Mouse (Mus musculus) spleen, postnatal 14 days (tissue): ENCODE measurements around the gene Tpd52l1.
A peak's percentile ranks its signal among the peaks of the same experiment; 100 is the strongest.

ENCODE experiments used
- DNase-seq, 2 experiments: peaks; one replicate each; pipeline ENCODE4 v3.0.0; 2021 to 2022; ENCODE audit warnings: low spot score in 2 of 2

Gene Tpd52l1

DNA sequence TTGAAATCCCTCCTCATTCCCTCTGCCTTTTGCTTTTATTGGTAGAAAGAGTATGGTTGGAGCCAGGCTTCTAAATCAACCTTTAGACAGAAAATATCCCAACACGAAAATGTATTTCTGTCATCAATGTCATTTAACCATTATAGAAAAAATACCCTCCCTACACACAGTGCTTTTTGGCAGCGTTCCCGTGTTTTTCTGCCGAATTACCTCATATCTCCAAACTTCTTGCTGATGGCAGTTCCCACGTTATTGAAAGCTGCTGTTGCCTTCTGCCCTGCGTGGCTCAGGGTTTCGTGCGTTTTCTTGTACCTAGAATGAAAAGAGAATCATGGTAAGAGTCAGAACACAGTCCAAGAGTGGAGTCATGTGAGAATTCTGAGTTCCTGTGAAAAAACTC lies 99.4 kb downstream of the Tpd52l1 start:
- DNase-seq: no peak

DNA sequence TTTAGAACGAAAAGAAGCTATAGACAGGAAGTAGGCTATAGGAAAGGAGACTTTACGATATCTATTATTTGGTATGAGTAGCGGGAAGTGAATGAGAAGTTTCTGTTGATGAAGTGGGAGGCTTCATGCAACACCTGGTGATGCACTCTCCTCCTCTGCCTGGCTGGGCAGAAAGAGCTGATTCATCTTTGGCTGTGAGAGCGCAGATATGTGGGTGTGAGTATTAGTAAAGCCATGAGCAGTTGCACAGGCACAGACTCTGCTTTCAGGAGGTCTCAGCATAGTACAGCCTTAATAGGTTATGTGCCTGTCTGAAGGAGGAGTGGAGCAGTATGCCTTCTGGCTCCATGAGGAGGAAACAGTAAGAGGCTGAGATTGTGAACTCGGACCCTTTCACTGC lies 109.3 kb downstream of the Tpd52l1 start:
- no peak for DNase-seq

DNA sequence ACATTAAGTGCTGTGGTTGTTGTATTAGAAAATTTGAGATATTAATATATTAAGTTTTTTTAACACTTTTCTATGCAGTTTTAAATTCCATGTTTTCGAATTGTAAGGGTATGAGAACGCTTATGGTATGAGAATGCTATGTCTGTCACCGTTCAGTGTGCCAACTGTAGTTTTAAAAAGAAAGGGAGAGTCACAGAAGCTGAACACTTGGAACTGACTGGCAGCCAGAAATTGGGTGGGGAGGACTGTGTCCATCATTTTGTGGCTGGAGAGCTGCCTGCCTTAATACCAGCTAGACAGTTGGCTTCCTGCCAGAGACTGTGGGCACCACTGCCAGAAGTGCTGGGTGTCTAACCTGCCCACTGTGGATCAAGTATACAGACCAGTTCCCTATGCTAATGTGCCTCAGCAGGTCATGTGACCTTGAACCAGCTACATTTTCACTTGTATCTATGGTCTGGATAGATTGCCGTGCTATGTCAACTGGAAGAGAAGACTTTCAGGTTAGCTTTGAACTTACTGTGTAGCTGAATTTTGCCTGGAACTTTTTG lies 114.5 kb downstream of the Tpd52l1 start:
- no peak for DNase-seq

DNA sequence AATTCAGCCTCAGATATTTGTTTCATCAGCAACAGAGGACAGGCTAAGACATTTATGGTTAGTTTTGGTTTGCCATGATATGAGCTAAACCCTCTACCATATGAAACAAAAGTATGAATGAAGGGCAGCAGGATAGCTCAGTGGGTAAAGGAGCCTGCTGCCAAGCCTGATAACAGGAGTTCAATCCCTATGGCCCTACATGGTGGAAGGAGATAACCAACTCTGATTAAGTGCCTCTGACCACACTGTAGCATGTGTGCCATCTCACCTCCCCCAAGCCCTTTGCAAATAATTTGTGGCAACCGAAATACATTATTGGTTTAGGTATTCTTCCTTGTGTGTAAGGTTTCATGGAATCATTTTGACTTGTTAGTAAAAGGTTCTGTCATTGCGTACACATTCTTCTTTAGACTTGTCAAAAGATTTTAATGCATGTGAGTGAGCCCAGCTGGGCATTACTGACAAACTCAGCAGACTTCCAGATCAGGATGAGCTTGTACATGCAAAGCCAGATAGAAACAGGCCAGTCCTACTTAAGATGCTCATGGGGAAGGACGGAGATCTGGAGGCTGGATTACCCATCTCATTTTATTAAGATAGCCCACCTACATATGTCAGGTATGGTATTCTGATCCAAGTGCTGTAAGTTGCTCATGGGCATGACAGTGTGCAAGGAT lies 115.3 kb downstream of the Tpd52l1 start:
- no peak for DNase-seq

DNA sequence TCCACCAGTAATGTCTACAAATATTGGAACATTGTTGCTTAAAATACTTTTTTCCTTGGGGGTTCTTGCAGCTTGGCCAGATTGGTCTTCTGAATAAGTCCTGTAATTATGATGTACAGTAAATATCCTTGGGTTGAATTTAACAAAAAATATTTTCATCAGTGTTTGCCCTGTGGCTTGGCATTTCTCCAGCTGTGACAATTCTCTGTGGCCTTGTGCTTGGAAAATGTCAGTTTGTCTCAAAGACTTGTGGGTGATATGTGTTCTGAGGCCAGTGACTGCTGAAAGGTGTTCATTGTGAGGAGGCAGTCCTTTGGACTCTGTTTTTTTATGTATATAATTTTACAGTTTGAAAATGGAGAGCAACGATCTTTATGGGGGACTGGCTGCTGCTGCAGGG lies 116.3 kb downstream of the Tpd52l1 start:
- DNase-seq: no peak

DNA sequence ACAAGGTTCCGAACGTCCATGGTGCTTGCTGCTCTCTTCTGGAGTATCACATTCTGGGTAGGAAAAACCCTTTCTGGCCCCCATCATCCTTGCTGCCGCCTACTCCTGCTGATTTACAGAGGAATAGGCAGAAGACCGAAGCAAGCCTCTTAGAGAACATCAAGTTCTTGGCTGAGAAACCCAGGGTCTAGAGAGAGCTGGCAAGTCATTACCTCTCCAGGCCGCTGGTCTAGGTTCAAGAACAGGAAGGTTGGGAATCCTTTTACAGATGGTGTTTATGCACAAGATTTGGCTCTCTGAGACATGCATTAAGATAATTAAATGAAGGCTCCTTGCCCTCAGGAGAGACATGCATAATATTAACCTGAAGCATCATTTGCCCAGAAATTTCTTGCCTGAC lies 127.3 kb downstream of the Tpd52l1 start:
- no peak for DNase-seq

DNA sequence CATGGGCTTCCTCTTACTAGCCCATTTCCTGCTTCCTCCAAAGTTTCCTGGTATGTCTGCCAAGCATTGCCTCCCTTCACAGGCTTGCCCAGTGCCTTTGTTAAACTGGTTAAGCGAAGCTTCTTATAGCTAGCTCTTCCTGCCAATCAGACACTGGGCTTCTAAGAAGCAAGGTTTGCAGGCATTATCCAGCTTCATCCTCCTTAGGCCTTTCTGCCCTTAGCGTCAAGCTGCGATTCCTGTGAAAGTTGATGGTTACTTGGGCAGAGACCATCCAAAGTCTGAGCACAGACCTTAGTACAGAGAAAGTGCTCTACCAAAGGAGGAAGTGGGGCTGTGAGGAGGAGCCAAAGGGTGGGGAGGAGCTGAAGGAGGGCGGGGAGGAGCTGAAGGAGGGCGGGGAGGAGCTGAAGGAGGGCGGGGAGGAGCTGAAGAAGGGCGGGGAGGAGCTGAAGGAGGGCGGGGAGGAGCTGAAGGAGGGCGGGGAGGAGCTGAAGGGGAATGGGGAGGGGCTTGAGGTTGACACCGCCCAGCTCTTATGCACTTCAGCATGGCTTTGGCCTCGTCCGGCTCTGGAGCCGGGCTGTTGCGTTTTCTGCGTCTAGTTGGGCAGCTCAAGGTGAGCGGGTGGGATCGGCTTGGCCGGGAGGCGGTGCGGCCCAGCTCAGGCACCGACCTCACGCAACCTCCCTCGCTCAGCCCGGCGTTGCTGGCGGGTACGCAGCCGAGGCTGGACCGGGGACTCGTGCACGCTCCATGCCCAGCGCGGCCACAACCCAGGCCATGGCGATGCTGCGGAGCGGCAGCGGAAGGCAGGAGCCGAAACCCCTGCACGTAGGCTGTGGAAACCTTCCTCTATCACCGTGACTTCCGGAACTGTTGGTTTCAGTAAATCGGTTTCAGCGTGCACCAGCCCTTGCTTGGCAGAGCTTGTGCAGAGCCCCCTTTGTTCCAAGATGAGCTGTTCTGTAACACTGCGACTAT lies 132.6 kb downstream of the Tpd52l1 start, which contains the start of gene Hddc2:
Gene Hddc2, plus strand, starts transcription at position 519 of the 984 bp plus-strand sequence.
- DNase-seq: peak; percentile 51

DNA sequence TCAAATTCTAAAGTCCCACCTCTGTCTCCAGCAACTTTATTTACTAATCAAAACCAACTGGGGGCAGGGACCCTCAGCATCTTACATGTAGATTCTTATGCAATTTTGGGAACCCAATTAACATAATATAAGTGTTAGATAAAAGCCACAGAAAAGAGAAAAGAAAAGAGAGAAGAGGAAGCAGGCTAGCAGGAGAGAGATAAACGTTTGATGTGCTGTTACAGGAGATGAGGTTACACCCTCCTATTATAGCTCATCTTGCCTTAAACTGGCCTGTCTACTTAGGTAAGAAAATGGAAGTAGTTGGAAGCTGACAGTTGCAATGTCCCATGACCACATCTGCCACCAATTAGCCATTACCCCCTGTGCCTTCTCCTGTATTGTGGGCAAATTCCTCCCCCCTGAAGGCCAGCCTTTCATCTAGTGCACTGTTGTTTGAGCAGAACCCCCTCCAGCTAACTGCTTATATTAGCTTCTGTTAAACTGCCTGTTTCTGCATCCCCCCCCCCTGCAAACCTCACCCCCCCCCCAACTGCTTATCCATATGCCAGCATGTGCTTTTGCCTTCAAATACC lies 138.6 kb downstream of the Tpd52l1 start:
- no peak for DNase-seq

DNA sequence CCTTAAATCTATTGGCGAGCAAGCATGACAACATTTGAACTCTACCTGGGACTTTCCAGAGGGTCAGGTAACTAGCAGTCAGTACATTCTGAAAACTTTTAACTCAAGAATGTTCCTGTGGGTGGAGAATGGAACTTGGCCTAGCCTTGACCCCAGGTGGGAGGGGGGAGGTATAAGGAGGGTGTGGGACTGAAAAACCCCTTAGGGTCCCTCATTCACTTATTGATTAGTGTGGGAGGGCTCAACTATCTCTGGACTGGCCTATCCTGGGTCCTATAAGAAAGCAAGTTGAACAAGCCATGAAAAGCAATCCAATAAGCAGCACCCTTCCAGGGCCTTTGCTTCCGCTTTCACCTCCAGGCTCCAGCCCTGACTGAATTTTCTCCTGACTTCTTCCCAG lies 142.3 kb downstream of the Tpd52l1 start:
- DNase-seq: no peak

DNA sequence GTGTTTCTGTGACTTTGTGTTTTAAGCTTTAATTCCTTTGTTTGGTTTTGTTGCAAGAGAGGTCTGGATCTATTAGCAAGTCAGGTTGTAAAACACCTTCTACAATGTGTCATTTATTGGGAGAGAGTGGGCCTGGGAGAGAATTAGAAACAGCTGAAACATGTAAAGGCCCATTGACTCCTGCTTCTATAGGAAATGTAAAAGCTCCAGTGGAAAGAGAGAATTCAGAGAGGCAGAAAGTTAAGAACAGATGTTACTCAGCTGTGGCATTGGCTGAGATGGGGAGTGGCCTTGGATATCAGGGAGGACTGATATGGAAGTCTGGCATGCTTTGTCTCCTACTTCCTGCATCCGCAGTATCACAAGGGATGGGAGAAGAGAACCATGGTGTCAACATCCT lies 145.5 kb downstream of the Tpd52l1 start:
- DNase-seq: no peak

DNA sequence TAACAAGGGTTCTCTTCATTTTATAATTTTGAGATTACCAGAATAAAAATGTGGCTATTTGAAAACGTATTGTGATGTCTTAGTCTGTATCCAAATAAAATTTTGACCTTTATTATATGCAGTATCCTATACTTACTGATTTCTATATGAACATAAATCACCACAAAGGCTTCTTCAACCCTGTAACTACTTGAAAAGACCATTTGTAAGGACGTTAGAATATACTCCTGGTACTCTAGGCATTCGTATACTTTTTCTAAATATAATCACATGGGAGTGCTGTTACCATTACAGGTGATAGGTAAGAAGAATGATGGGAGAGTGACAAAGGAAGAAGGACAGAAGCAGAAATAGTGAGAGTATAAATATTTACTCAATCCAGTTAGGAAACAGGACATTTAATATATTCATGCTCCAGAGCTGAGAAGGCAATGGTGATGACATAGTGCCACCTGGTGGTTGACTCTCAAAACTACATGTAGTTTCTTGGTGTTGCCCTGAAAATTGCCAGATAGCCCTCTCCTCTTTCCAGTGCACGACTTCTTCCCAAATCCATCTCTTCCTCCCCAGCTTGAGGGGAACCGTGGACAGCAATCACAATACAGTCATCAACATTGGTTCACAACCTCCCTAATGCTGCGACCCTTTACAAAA lies 146.7 kb downstream of the Tpd52l1 start:
- peak in 1 of 2 experiments; percentile 14 for DNase-seq

DNA sequence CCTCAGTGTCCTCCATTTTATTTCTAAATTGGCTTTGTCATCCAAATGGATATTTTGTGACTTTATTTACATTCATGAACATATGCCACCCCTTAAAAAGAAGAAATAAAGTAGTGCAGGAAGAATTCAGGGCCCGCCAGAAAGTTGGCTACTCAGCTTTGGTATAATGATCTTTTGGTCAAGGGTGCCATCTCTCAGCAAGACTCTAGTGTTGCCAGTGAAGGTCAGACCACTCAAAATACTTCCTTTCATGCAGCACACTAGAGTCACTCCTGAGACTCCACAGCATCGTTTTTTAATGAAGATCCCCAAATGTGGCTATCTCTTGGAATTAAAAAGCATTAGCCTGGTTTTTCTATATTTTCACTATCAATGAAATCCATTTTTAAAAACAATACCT lies 147.5 kb downstream of the Tpd52l1 start:
- DNase-seq: no peak

DNA sequence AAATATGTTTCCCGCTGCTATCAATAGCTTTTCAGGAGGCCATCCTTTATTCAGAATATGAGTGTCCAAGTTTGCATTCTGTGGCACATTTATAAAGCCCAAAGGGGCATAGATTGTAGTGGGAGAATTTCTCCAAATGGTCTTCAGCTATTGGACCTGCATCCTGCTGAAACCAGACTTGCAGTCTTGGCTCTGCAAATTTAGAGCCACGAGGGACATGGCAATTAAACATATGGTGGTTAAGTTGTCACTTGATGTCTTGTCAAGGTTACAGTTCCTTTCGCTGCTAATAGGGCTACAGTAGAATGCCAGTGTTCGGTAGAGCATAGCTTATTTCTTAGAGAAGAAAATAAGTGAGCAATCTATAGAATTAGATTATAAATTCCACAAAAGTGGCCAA lies 148.7 kb downstream of the Tpd52l1 start:
- no peak for DNase-seq

DNA sequence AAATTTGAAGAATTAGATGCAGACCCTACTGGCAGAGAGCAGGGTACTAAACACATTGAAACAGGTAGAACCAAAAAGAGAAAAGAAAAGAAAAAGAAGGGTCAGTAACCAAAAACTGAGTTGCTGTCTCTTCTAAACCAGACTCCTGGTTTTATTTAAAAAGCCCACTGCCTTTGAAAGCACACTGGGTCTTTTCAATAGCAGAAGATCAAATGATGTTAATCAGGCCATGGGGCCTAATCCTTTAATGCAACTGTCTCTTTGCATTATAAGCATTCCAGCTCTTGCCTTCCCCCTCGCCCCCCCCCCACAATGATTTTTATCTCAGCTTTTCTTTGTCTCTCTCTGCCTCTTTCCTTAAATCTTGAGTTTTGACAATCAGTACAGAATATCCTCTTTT lies 149.3 kb downstream of the Tpd52l1 start:
- no peak for DNase-seq

DNA sequence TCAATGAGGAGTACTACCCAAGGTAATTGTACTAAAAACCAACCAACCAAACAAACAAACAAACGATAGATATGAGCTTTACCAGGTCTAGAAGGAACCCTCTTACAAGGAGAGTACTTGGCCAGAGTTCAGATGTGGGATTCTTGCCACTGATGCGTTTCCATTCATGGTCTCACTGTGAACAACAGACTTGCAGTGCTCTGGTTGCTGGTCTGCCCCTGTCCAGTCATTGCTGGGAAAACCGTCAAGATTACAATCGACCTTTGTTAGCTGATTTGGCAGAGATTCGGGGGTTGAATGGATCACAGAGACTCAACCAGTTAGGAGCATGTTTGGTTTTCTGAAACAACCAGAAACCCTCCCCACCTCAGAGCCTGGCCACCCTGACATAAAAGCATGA lies 150.1 kb downstream of the Tpd52l1 start:
- no peak for DNase-seq

DNA sequence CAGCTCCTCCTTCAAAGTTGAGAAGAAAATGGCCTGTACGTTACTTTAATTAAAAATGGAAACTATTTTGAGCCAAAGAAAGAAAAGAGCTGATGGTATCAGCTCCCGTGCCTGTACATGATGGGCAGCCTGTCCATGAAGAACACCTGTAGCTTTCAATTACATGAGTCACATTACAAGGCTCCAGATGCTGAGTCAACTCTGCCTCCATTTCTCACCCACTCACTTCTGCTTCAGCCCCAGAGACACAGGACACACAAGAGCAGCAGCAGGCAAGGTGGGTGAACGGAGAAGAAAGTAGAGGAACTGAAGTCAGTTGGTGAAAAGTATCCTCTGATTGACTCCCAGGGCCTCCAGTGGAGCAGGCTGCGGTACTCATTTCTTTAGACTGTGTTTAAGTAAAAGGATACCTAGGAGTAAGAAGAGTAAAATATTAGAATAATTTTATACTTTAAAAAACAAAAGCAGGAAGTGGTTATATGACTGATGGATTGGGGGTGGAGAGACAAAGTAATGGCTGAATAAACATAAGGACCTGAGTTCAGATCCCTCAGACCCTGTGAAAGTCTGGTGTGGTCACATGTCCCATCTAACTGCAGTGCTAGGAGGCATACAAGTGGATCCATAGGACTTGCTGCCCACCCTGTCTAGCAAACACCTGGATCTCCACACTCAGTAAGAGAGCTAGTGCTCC lies 156.9 kb downstream of the Tpd52l1 start:
- no peak for DNase-seq

DNA sequence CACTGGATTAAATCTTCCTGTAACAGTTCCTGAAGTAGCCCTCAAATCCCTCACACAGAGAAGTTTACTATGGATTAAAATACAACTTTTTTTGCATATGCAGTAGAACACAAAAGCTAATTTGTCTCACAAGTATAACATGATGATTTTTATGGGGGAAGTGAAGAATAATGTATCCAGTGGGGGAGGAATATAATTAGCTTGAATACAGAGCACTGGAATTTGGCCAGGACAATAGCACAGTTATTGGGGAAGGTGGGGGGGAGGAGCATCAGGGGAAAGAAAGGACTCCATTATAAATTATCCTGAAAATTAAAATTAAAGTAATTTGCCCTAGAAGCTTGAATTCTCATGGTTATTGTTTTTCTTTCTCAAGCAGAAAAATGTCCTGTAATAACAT lies 158.0 kb downstream of the Tpd52l1 start:
- no peak for DNase-seq
